Mouse (Mus musculus) left cerebral cortex, adult 9 months (tissue): ENCODE measurements around the gene Scd4.
"Not testable (repeated sequence)": the region's sequence is repeated elsewhere in the genome, so short reads cannot be mapped to it uniquely, and the experiment has no call there.

Source experiments
- DNase-seq, 2 experiments: peaks; one replicate each; pipeline ENCODE4 v3.0.0; 2022; ENCODE audit warnings: low spot score in 2 of 2

Gene Scd4

DNA sequence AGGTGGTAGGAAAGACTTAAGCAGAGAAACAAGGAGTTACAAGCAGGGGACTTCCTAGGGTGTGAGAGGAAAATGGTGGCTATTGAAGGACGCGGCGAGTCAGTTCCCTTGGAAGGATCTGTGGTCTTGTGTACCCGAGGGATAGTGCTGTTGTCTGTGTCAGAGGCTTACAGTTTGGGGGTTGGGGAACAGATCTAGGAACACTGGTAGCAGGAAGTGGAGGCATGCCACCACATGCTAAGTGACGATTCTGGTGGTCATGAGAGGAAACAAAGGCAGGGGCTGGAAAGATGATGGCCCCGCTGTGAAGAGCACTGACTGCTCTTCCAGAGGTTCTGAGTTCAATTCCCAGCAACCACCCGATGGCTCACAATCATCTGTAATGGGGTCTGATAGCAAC lies 32.4 kb upstream of the Scd4 start:
- DNase-seq: no peak

DNA sequence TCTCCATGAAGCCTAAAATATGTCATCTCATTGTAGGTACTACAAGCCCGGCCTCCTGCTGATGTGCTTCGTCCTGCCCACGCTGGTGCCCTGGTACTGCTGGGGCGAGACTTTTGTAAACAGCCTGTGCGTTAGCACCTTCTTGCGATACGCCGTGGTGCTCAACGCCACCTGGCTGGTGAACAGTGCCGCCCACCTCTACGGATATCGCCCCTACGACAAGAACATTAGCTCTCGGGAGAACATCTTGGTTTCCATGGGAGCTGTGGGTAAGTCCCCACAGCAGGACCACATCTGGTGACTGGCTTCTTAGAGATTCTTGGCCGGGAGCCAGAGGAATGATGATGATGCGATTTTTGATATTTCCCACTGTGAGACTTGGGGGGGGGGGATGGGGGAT lies 31.7 kb upstream of the Scd4 start:
- DNase-seq: peak in 1 of 2 experiments; percentile 53

DNA sequence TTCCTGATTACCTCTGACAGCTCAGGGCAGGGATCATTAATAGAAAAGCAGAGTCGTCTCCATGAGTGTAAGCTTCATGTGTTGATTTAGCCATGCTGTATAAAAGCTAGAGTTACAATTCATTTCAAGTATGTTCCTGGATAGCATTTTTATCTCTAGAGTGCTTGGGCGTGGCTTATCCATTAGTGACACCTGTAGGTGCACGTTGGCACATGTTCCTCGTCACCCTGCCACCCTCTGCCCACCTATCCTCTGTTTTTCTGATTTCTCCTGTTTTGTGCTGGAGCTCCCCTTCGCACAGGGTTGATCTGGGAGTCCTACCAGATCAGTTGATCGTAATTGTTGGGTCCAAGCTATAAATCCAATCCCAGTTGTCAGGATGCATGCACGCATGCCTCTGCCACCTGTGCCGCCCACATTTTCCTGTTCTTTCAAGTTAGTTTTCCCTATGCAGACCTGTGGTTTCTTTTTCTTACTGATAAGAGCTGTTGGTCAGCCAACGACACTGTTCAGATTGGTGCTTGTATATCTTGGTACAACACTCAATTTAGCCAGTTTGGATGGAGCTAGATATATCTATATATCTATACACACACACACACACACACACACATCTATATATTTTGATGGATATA lies 31.1 kb upstream of the Scd4 start:
- DNase-seq: no peak

DNA sequence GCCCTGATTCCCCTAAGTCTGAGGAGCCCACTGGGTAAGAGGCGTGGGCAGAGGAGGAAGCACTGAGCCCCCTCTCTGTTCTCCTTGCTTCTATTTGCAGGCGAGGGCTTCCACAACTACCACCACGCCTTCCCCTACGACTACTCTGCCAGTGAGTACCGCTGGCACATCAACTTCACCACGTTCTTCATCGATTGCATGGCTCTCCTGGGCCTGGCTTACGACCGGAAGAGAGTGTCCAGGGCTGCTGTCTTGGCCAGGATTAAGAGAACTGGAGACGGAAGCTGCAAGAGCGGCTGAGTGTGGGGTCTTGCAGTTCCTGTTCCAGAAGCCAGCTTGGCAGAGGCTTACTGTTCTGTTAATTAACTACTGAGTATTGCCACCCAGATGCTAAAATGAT lies 30.0 kb upstream of the Scd4 start:
- no peak for DNase-seq

DNA sequence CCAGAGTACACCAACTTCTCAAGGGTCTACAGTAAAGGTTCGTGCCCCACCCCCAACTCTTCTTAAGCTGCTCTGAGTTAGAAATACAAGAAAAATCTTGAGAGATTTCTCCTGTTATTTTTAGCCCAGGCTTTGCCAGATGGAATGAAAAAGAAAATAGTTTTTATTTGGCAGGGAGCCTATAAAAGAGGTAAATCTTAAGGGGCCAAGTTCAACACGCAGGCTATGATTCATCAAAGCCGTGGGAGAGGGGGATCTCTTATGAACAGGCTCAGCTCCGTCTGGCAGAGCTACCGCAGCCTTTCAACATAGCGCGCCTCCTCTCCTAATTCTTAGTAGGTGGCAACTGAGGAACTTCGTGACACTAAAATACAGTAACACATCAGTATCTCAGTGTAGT lies 29.4 kb upstream of the Scd4 start:
- peak in 1 of 2 experiments; percentile 73 for DNase-seq

DNA sequence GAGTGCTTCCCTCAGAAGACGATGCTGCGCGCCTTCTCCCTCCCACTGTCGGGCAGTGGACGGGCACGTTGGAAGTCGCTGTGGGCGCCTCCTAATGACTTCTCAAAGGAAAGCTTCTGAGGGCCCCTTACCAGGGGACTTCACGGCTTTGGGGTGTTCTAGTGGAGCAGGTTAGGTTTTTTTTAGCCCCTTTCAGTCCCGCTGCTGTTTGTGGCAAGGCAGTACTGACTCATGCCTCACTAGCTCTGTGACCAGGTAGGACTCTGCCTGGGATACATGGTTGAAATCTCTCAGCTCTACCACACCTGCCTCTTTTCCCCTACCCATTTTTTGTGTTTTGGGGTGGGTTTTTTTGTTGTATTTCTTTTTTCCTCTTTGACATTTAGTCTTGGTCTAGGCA lies 28.5 kb upstream of the Scd4 start:
- no peak for DNase-seq

DNA sequence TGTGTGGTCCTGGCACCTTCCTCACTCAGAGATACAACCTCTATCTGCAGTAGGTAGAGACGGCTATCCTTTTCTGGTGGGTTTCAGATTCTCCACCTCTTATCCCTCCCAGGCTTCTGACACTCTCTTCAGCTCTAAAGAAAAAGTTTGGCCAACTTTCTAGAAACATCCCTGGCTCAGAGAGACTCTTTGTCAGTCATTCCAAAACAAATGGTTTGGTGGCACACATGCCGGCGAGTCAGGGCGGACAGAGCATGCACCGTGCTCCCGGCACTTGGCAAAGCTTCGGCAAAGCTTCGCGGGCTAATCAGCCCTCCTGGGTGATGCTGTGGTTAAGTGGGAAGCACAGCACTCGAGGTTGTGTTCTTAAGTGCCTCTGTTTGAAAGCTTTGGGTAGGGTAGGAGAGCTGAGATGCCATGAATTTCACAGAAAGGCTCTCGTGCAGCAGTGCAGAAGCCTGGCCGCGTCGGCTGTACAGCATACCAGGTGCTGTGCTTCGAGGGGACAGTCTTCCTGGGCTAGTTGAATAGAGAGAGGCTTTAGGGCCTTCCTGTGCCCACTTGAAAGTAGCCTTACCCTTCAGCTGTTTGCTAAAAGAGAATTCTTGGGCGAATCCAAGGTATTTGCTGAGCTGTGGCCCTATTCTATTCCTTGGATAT lies 27.9 kb upstream of the Scd4 start:
- DNase-seq: no peak

DNA sequence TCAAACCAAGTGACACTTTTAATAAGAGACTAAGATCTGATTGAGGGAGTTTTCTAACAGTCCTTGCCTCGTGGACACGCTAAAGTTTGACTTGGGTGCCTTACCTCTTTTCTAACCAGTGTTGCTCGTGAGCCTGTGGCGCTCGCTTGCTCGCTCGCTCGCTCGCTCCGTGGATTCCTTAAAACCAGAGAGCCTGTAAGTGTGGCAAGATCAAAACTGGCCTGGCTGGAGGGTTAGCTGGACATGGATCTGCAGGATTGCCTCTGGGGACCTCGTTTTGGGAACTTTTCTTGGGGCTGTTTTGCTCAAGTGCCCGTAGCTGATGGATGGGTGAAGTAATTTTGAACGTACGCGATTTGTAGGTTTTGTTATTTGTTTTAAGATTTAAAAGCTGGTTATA lies 27.2 kb upstream of the Scd4 start:
- no peak for DNase-seq

DNA sequence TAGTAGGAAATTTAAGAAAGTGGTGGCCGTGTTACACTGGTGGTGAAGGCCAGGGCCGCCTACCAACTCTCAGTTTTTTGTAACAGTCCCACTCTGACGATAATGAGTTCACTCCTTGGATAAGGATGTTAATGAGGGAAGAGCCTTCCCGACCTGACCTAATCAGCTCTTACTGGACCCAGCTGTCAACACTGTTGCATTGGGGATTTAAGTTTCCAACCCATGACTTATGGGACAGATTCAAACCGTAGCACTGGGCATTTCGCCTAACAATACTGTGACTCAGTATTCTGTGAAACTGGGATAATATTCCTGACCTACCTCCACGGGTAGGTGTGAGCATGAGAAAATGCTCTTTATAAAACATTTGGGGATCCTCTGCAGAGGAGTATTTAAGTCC lies 26.7 kb upstream of the Scd4 start:
- DNase-seq: no peak

DNA sequence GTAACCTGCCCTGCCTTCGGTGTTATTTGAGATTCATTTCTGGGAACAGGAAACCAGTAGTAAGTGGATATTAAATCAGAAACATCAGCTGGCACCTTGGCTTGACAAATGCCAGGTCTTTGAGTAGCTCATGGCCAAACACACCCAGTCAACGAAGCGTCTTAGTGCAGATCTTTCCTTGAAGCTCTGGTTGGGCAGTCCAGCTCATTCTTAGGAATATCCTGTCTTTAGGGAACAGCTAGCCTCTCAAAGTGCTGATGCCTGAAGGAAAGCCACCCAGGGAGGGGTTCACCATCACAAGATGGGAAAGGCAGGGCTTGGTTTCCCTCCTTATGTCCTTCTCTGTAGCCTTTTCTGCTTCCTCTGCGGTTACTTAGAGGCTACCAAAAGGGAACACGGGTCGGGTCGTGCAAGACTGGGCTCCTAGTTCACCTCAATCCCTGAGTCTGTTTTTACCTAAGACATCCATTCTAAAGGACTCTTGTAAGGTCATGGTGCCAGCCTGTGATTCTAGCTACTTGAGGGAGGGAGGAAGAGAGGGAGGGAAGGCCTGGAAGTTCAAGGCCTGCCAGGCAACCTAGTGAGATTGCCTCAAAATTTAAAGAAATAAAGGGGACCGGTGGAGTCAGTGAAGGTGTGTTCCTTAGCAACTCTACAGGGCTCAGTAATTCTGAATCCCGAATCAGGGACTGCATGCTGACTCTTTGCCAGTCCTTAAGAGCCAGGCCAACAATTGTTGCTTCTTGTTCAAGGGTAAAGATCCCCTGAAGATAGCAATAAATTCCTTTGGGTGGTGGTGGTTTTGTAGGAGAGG lies 25.6 kb upstream of the Scd4 start:
- no peak for DNase-seq

DNA sequence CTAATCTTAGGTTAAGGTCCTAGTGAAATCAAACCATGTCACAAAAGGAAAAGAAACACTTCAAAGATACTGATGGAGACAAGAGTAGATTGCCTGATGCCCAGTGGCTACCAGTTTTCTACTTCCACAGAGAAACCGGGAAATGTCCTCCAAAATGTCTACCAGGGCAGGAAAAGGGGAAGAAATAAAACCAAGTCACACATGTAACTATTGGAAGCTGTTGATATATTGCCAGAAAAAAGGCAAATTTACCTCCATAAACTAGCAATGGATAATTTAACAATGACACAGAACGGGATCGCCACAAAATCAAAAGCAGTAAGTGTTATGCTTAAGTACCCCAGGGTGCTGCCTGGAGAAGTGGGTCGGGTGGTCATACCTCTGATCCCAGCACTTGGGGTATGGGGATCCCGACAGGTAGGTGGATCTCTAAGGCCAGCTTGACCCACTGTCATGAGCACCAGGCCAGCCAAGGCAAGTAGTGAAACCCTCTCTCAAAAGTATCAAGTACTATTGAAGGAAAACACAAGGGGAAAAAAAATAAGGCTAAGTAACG lies 24.9 kb upstream of the Scd4 start:
- no peak for DNase-seq

DNA sequence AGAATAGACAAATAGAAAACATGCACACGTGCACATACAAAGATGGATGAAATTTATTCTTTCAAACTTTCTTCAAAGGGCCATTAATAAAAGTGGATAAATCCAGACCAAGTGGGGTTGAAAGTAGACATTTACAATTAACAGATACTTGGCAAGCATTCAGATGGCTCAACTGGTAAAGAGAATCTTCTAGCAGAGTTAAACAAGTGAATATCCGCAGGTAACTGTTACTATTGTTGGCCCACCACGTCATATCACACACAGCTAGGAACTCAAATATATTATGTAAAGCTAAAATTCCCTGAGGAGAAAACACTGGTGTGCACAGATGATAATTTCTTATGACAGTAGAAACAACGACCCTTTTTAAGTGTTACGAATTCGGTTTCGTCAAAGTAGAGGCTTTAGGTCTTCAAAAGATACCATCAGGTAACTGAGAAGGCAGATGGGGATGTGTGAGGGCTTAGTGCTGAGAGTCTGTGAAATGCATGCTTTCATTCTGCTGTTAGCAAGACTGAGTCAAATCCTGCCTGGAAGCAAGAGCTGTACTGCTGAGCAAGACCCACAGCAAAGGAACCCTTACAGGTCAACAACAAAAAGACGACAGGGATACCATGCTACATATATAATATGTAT lies 24.2 kb upstream of the Scd4 start:
- no peak for DNase-seq

DNA sequence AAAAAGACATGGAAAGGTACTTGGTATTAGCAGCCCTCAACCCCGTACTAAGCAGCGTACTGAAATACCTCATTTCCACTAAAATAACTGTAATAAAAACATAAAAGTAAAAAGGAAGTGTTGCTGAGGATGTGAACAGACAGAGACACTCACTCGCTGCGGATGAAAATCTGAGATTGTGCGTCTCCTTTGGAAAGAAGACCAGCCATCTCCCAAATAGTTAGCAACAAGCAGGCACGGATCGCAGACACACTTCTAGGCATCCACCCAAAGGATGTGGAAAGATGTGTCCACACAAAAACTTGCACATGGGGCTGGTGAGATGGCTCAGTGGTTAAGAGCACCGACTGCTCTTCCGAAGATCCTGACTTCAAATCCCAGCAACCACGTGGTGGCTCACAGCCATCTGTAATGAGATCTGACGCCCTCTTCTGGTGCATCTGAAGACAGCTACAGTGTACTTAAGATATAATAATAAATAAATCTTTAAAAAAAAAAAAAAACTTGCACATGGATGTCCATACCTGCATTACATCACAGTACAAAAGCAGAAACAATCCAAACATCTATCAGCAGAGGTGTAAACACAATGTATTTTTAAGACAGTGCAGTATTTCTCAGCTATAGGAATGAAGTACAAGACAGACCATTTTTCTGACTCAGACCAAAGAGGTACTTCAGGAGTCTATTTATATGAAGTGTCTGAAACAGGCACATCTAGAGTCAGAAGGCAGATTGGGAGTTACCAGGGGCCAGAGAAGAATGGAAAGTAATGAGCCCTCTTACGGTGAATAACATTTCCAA lies 23.3 kb upstream of the Scd4 start:
- DNase-seq: no peak

DNA sequence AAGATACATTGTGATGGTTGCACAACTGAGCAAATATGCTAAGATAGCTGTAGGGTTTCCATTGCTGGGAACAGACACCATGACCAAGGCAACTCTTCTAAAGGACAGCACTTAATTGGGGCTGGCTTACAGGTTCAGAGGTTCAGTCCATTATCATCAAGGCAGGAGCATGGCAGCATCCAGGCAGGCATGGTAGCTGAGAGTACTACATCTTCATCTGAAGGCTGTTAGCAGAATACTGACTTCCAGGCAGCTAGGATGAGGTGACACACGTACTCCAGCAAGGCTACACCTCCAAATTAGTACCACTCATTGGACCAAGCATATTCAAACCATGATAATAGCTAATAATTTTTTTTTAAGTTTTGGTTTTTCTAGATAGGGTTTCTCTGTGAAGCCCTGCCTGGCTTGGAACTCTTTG lies 22.7 kb upstream of the Scd4 start:
- not testable (repeated sequence) for DNase-seq

DNA sequence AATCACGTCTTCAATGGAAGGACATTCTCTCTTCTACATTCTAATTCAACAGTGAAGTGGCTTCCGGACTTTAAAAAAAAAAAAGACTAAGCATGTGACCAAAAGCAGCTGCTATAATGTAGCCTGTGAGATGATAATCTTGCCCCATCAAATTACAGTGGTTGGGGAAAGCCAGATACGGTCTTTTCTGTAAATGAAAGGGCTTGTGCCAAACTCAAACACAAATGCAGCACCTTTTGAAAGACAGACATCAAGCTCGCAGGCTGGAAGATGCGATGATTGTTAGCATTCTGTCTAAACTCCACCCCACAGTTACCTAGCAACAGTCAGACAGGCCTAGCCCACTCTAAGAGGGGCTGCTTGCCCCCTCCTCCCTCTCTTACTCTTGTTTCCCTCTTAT lies 22.1 kb upstream of the Scd4 start:
- DNase-seq: no peak

DNA sequence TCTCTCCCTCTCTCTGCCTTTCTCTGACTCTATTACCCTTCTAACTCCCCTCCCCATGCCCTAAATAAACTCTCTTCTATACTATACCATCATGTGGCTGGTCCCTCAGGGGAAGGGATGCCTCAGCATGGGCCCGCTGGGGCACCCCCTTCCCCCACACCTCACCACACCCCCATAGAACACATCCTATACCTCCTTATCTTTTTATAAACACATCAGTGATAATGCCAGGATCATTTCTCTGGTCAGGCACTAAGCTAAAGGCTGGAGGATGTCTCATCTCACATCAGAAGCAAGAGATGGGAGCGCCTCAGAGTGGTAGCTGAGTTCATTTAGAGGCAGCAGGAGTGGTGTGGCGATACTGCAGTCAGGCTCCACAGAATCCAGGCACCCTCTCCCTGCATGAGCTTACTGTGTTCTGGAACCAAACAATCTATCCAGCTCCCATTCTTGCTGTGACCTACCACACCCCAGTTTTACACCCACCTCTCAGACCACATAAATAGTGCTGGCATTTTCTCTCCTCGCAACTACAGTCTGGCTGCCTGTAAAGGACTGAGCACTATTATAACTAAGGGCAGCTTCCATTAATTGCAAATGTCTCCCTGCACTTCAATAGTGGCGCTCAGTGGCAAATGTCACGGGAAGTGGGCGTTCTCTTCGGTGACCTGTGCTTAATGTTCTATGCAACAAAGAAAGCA lies 21.4 kb upstream of the Scd4 start:
- DNase-seq: no peak

DNA sequence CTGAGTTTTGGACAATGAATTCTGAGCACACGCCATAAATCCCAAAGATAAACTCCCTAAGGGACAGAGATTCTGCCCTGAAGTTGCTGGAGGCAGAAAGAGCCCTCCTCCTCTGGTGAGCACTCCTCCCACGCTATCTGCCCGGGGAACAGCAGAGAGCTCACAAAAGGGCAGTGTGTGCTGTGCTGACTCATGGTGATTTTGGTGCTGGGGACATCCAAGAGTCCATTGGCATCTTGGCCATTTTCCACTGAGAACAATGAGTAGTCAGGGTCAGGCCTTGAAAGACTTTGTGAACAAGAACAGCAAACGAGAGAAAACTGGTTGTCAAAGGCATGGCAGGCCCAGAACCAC lies 20.9 kb upstream of the Scd4 start:
- DNase-seq: peak in 1 of 2 experiments; percentile 66

DNA sequence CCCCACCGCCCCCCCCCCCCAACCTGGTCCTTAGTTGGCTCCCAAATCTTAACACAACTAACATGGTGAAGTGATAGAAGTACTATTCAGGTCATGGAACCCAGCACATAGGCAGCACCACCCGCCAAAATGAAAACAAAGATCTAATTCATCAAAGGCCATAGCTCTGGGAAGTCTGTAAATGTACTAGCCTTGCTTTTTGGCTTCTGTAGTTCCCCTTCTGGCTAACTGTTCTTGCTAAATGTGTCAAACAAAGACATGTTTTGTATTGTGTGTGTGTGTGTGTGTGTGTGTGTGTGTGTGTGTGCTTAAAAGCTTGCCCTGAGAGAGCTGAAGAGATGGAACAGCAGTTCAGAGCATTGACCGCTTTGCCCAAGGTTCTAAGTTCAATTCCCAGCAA lies 19.8 kb upstream of the Scd4 start:
- no peak for DNase-seq

DNA sequence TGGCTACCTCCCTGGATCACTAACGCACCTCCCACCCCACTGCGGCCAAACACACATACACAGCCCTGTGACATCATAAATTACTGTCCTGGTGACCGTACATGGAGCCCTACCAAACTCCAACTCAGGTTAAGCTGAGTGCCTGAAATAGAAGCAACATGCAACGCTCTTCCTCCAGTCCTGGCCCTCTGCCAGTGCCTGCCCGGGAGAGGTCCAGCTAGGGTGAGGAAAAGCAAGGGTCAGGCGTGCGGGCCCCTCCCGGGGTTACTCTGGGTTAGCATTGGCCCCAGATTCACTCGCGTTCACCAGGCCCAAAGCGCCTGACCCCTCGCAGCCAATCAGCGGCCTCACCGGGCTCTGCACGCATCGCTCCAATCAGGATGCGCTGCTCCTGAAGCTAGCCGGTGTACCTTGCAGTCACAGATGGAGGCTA lies 18.5 kb upstream of the Scd4 start:
- DNase-seq: peak in 1 of 2 experiments; percentile 82

DNA sequence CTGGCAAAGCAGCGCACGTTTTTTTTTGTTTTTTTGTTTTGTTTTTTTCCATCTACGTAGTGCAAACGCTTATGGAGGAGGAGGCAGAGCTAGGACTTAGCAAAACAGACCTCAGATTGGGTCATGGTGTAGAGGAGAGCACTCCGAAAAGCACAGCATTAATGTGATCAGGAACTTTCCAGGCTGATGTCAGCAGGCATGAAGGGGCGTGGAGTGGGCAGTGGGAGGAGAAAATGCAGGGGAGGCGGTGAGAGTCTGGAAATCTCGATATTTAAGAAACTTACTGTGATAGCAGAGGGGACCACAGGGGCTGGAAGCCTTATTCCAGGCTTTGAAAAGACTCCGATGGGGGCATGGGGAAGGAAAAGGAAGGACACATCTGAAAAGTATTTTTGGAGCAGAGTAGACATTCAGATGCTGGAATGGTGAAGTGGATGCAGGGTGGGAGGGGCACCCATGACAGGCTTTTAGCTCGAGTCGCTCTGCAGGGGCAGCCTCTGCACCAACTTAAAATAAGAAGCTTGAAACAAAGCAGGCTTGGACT lies 17.9 kb upstream of the Scd4 start:
- DNase-seq: peak in 1 of 2 experiments; percentile 62
